Mouse (Mus musculus) liver, postnatal 0 days (tissue): Measurements from ENCODE around the gene Gipc2.

ENCODE experiments used
- CTCF ChIP-seq: sonication (generic); IDR thresholded peaks from 2 replicates; pipeline ENCODE4 v1.5.1; 2016; ENCODE audit warnings: antibody characterized with exemption, low read depth
- EP300 ChIP-seq: IDR thresholded peaks from 2 replicates; pipeline ENCODE4 v1.6.1; 2016; ENCODE audit warnings: antibody characterized with exemption, low read depth, mild to moderate bottlenecking

DNA sequence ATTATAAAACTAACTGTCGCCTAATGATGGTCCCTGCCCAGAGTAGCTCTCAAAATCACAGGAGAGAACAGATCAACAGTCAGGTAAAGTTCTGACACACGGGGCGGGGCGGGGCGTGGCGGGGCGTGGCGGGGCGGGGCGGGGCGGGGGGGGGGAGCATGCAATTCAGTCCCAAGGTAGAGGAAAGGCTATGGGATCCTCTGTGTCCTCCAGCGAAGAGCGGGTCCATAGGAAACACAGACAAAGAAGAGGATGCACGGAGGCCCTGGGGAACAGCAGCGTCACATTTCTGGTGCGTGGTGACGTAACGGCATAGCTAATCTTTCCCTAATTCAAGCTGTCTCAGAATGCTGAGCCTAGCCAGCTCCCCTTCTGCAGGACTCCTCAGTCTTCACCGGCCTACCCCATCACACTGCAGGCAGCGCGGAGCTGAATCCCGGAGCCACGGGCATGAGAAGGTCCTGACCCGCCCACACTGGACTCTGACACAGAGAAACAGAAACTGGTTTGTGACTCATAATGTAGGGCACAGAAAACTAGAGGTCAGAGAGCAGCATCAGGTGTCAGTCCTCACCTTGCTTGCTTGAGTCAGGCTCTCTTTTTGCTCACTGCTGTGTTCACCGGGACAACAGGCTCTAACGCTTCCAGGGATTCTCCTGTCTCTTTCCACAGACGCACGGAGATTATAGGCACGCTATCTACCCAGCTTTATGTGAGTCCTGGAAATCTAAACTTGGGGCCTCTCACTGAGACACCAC, 14.1 kb downstream of the Gipc2 start:
- TF ChIP-seq CTCF (no peak), EP300 (no peak)
